8 mouse cellular contexts compared by ENCODE assay signal in the genomic region with DNA sequence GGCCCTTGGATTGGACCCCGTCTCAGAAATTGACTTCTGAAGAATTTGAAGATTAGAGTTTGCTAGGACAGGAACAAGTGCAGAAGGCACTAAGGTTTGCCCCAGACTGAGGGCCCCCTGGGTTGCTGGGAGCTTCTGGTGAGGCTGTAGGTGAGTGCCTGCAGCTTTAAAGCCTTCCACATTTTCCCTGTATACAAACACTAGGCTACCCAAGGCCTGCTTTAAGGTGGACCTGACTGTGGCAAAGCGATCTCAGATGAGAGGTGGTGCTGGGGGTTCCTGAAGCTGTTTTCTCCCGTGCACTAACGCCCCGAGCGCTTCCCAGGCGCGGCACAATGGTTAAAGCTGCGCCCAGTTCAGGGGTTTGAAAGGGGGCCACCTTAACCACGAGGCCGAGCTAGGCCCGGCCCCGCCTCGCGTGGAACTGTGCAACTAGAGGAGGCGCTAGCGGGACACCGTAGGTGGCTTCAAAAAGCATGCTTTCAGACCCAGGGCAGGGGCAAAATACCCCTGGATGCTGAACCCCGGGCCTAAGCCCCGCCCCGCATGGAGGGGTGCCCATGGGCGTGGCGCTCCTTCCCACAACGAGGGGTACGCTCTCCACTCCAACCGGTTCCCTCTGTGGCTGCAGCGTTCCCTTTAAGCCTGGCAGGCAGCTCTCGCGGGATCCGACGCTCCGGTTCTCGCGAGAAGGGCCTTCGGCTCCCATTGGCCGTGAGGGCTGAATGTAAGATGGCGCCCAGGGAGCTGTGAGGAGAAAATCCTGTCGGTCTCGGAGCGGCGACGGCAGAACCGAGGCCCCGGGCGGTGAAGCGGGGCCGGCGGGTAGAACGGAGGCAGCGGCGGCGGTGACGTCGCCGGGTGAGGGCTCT. TPM values are rescaled to one million over a fixed set of nuclear protein-coding genes. Genes with fewer than 3 reads are reported as not detected.
DNase-seq lines count a peak whose midpoint lies in the region; ATAC-seq lines count a peak whose summit lies in the region.

A gene (plus strand): TSS at position 427 of the 872 bp plus-strand sequence.

- H3K79me2 ChIP-seq in macrophage (ENCODE audit: inconsistent target), result peaks cover 40% of the 10 kb centered on the region

- H3K9me3 ChIP-seq in hindbrain, embryonic 16.5 days (ENCODE audit: control insufficient read depth, low read length), result no peaks in the 10 kb centered on the region

- ATAC-seq in hindbrain, embryonic 16.5 days, result peak; percentile 96

- peak within 1 kb of the TSS; percentile 91 for H3K4me3 ChIP-seq in hindbrain, embryonic 16.5 days (ENCODE audit: low read length)
- H3K4me3 ChIP-seq in macrophage (ENCODE audit: inconsistent target), result peak within 1 kb of the TSS; percentile 92

- peaks cover 21% of the 10 kb centered on the region for H3K36me3 ChIP-seq in hindbrain, embryonic 16.5 days (ENCODE audit: control insufficient read depth, insufficient read depth, low read length)
- H3K36me3 ChIP-seq in macrophage (ENCODE audit: inconsistent target), result peaks cover 41% of the 10 kb centered on the region

- H3K4me2 ChIP-seq in hindbrain, embryonic 16.5 days (ENCODE audit: low read length), result peak within 1 kb of the TSS; percentile 73

- peak; percentile 92 for DNase-seq in WW6 (ENCODE audit: low read depth, low spot score)
- DNase-seq in cerebellum, postnatal 4 days (ENCODE audit: low spot score in 2 of 2), result peak; percentile 84 to 94
- peak; percentile 96 for DNase-seq in gastrocnemius, adult 18-20 months (ENCODE audit: low spot score)
- DNase-seq in left cerebral cortex, adult 18-20 months (ENCODE audit: low spot score in 2 of 2), result peak; percentile 92 to 96
- DNase-seq in right cerebral cortex, adult 18-20 months, result peak; percentile 95
- DNase-seq in urinary bladder, postnatal 10 days (ENCODE audit: low spot score), result peak; percentile 83

- peak within 1 kb of the TSS; percentile 100 for H3K27ac ChIP-seq in hindbrain, embryonic 16.5 days (ENCODE audit: low read depth, low read length)
- peak within 1 kb of the TSS; percentile 86 for H3K27ac ChIP-seq in macrophage

- H3K4me1 ChIP-seq in hindbrain, embryonic 16.5 days (ENCODE audit: control insufficient read depth, insufficient read depth, low read depth, low read length), result peaks cover 22% of the 10 kb centered on the region

- no peaks in the 10 kb centered on the region for H3K27me3 ChIP-seq in hindbrain, embryonic 16.5 days (replicated peaks; ENCODE audit: control insufficient read depth, insufficient read depth, low read length)

- WGBS in hindbrain, embryonic 16.5 days, result 1% methylated on average over 52 of the region's 55 CpGs
- WGBS in macrophage (ENCODE audit: missing documents), result 3% methylated on average over 41 of the region's 55 CpGs

- peak within 1 kb of the TSS; percentile 96 for H3K9ac ChIP-seq in hindbrain, embryonic 16.5 days (ENCODE audit: low read depth, low read length)

RNA-seq across cellular contexts. Expression of the gene that starts here (rescaled TPM):
- total RNA-seq in gastrocnemius, adult 18-20 months (2021), result 10 to 100 TPM; 47.3 to 57.4 TPM
- 106 and 126 TPM in 2 replicates for polyA plus RNA-seq in hindbrain, embryonic 16.5 days (2015; fragmentation: Nextera tagmentation; extraction: Ambion mirVana)
- total RNA-seq in left cerebral cortex, adult 18-20 months (2021), result 100 to 1,000 TPM; 140 TPM
- total RNA-seq in macrophage (2018; cell fraction: chromatin; rRNA removed), result 100 to 1,000 TPM; 179 to 272 (median 223) TPM
- total RNA-seq in macrophage (2018; cell fraction: cytosol; rRNA removed), result 100 to 1,000 TPM in 11 of 26 experiments, 10 to 100 TPM in 15; 80.0 to 117 (median 98.1) TPM
- 100 to 1,000 TPM; 147 to 222 (median 180) TPM for total RNA-seq in macrophage (2018; cell fraction: nucleus; rRNA removed)
- 73.2 to 92.9 TPM (median 77.3 TPM) in 3 replicates for polyA plus RNA-seq in macrophage (2018)

Comparison
In these comparisons a context has a peak if more than half of its experiments do, and no peak if none do; other contexts are left out.
1. Peak in every context shown above with its lines: DNase-seq, ATAC-seq, H3K4me3 ChIP-seq and H3K27ac ChIP-seq.